Mouse (Mus musculus): ENCODE measurements around the gene Plcb1. TPM values are rescaled to one million over a fixed set of nuclear protein-coding genes. Genes with fewer than 3 reads are reported as not detected.

The Plcb1 gene
- polyA plus RNA-seq, 1 experiment = 2.1 TPM

GRCm38 (mm10) chr2:134942039-134942438 lies 156.2 kb downstream of the Plcb1 start:
- Histone ChIP-seq H3K4me1 (ENCODE audit: control insufficient read depth, insufficient read depth, insufficient read length, low read length) (no peaks in the 10 kb centered on the region), H3K27me3 (ENCODE audit: control insufficient read depth, insufficient read depth, low read length) (no peaks in the 10 kb centered on the region), H3K36me3 (ENCODE audit: control insufficient read depth, insufficient read depth, low read length) (no peaks in the 10 kb centered on the region), H3K4me3 (ENCODE audit: low read depth, low read length) (no peak overlapping the region), H3K27ac (ENCODE audit: insufficient read depth, low read depth, low read length) (no peak overlapping the region)
- no peak for TF ChIP-seq POLR2A (IDR thresholded peaks at IDR 0.05; ENCODE audit: low read depth, low read length)
- no peak for TF ChIP-seq CTCF (IDR thresholded peaks at IDR 0.05; ENCODE audit: extremely low read depth, insufficient read length, insufficient replicate concordance, low read depth, low read length)
- 66% methylated on average over 4 of the region's 4 CpGs for WGBS

GRCm38 (mm10) chr2:134942919-134943318 lies 157.1 kb downstream of the Plcb1 start:
- Histone ChIP-seq H3K27ac (ENCODE audit: insufficient read depth, low read depth, low read length) (no peak overlapping the region), H3K36me3 (ENCODE audit: control insufficient read depth, insufficient read depth, low read length) (no peaks in the 10 kb centered on the region), H3K27me3 (ENCODE audit: control insufficient read depth, insufficient read depth, low read length) (no peaks in the 10 kb centered on the region), H3K4me3 (ENCODE audit: low read depth, low read length) (no peak overlapping the region), H3K4me1 (ENCODE audit: control insufficient read depth, insufficient read depth, insufficient read length, low read length) (no peaks in the 10 kb centered on the region)
- no peak for TF ChIP-seq POLR2A (IDR thresholded peaks at IDR 0.05; ENCODE audit: low read depth, low read length)
- no peak for TF ChIP-seq CTCF (IDR thresholded peaks at IDR 0.05; ENCODE audit: extremely low read depth, insufficient read length, insufficient replicate concordance, low read depth, low read length)
- 57% methylated on average over 2 of the region's 2 CpGs for WGBS

- Histone ChIP-seq H3K4me1 (ENCODE audit: control insufficient read depth, insufficient read depth, insufficient read length, low read length) (no peaks in the 10 kb centered on the region), H3K27ac (ENCODE audit: insufficient read depth, low read depth, low read length) (no peak overlapping the region), H3K4me3 (ENCODE audit: low read depth, low read length) (no peak overlapping the region), H3K27me3 (ENCODE audit: control insufficient read depth, insufficient read depth, low read length) (no peaks in the 10 kb centered on the region), H3K36me3 (ENCODE audit: control insufficient read depth, insufficient read depth, low read length) (no peaks in the 10 kb centered on the region)
- 88% methylated on average over 8 of the region's 8 CpGs for WGBS
- TF ChIP-seq CTCF (IDR thresholded peaks at IDR 0.05; ENCODE audit: extremely low read depth, insufficient read length, insufficient replicate concordance, low read depth, low read length) (no peak), POLR2A (IDR thresholded peaks at IDR 0.05; ENCODE audit: low read depth, low read length) (no peak)
Observed at GRCm38 (mm10) chr2:134946331-134946730, 160.5 kb downstream of the Plcb1 start.

- Histone ChIP-seq H3K4me1 (ENCODE audit: control insufficient read depth, insufficient read depth, insufficient read length, low read length) (no peaks in the 10 kb centered on the region), H3K36me3 (ENCODE audit: control insufficient read depth, insufficient read depth, low read length) (no peaks in the 10 kb centered on the region), H3K27me3 (ENCODE audit: control insufficient read depth, insufficient read depth, low read length) (no peaks in the 10 kb centered on the region), H3K27ac (ENCODE audit: insufficient read depth, low read depth, low read length) (no peak overlapping the region), H3K4me3 (ENCODE audit: low read depth, low read length) (no peak overlapping the region)
- 64% methylated on average over 1 of the region's 1 CpGs for WGBS
- TF ChIP-seq CTCF (IDR thresholded peaks at IDR 0.05; ENCODE audit: extremely low read depth, insufficient read length, insufficient replicate concordance, low read depth, low read length) (no peak), POLR2A (IDR thresholded peaks at IDR 0.05; ENCODE audit: low read depth, low read length) (no peak)
Observed at GRCm38 (mm10) chr2:134946911-134947310, 161.0 kb downstream of the Plcb1 start.

DNA sequence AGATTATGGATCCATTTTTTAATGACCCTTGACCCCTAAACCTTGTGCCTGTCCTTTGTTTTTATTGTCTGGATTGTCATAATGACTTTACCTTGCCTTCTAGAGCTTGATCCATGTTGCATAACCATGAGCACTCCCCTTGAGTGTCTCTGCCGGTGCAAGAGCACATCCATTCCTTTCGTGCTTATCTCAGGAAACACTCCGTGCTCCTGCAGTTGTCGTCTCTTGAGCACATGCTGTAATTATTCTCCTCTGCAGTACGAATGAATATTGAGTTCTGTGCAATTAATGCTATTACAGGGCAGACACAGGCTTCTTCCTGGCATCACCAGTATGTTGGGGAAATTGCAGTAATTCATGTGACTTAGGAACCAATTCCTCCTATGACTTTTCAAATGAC lies 166.2 kb downstream of the Plcb1 start:
- no peak for TF ChIP-seq CTCF (IDR thresholded peaks at IDR 0.05; ENCODE audit: extremely low read depth, insufficient read length, insufficient replicate concordance, low read depth, low read length)
- TF ChIP-seq POLR2A (IDR thresholded peaks at IDR 0.05; ENCODE audit: low read depth, low read length) = no peak
- 33% methylated on average over 5 of the region's 5 CpGs for WGBS
- no peaks in the 10 kb centered on the region for H3K36me3 ChIP-seq (ENCODE audit: control insufficient read depth, insufficient read depth, low read length)

DNA sequence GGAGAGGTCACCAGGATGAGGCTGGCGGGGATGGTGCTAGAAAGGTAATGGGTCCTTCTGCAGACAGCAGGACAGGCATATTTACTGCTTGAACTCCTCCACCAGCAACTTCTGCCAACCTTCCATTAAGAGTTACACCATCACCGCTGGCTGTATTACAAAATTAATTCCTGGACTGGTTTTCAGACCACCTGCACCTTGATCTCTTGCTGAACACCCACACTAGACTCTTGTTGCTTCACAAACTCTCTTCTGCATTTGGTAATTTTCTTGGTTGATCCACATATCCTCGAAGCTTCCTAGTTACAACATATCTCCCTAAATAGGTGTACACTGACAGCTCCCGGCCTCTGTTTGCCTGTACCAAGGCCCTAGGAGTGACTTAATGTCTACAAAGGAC lies 170.6 kb downstream of the Plcb1 start:
- no peaks in the 10 kb centered on the region for H3K36me3 ChIP-seq (ENCODE audit: control insufficient read depth, insufficient read depth, low read length)
- WGBS = 90% methylated on average over 4 of the region's 4 CpGs
- no peak for TF ChIP-seq CTCF (IDR thresholded peaks at IDR 0.05; ENCODE audit: extremely low read depth, insufficient read length, insufficient replicate concordance, low read depth, low read length)
- no peak for TF ChIP-seq POLR2A (IDR thresholded peaks at IDR 0.05; ENCODE audit: low read depth, low read length)
- no peaks in the 10 kb centered on the region for H3K27me3 ChIP-seq (ENCODE audit: control insufficient read depth, insufficient read depth, low read length)
- H3K4me1 ChIP-seq (ENCODE audit: control insufficient read depth, insufficient read depth, insufficient read length, low read length) = no peaks in the 10 kb centered on the region
- H3K4me3 ChIP-seq (ENCODE audit: low read depth, low read length) = no peak overlapping the region
- H3K27ac ChIP-seq (ENCODE audit: insufficient read depth, low read depth, low read length) = no peak overlapping the region

More for the DNA sequence above, 166.2 kb downstream of the Plcb1 start:
- Histone ChIP-seq H3K4me3 (ENCODE audit: low read depth, low read length) (no peak overlapping the region), H3K27me3 (ENCODE audit: control insufficient read depth, insufficient read depth, low read length) (no peaks in the 10 kb centered on the region), H3K27ac (ENCODE audit: insufficient read depth, low read depth, low read length) (no peak overlapping the region), H3K4me1 (ENCODE audit: control insufficient read depth, insufficient read depth, insufficient read length, low read length) (no peaks in the 10 kb centered on the region)

- no peak overlapping the region for H3K4me3 ChIP-seq (ENCODE audit: low read depth, low read length)
- WGBS = 85% methylated on average over 4 of the region's 4 CpGs
- no peak for TF ChIP-seq POLR2A (IDR thresholded peaks at IDR 0.05; ENCODE audit: low read depth, low read length)
- TF ChIP-seq CTCF (IDR thresholded peaks at IDR 0.05; ENCODE audit: extremely low read depth, insufficient read length, insufficient replicate concordance, low read depth, low read length) = no peak
- H3K27me3 ChIP-seq (ENCODE audit: control insufficient read depth, insufficient read depth, low read length) = no peaks in the 10 kb centered on the region
- H3K27ac ChIP-seq (ENCODE audit: insufficient read depth, low read depth, low read length) = no peak overlapping the region
- H3K4me1 ChIP-seq (ENCODE audit: control insufficient read depth, insufficient read depth, insufficient read length, low read length) = no peaks in the 10 kb centered on the region; the same call in 1 of the 2 replicates
- no peaks in the 10 kb centered on the region for H3K36me3 ChIP-seq (ENCODE audit: control insufficient read depth, insufficient read depth, low read length)
Observed at GRCm38 (mm10) chr2:134966131-134966530, 180.3 kb downstream of the Plcb1 start.

DNA sequence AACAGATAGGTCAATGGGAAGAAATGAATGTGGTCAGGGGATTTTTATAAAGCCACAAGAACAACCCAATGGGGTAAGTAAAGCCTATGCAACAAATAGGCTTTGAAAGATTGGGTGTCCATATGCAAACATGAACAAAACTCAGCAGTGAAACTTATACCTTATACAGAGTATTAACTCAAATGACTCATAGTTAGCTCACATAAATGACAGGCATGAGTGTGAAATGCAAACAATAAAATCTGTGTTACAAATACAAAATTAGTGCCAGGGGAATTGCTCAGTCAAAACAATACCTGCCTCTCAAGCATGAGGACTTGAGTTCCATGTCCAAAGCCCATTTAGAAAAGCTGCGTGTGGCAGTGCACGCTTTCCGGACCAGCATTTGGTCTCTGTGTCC lies 182.5 kb downstream of the Plcb1 start:
- 92% methylated on average over 3 of the region's 3 CpGs for WGBS
- H3K27me3 ChIP-seq (ENCODE audit: control insufficient read depth, insufficient read depth, low read length) = no peaks in the 10 kb centered on the region
- no peaks in the 10 kb centered on the region for H3K4me1 ChIP-seq (ENCODE audit: control insufficient read depth, insufficient read depth, insufficient read length, low read length)
- no peak overlapping the region for H3K4me3 ChIP-seq (ENCODE audit: low read depth, low read length)
- no peak for TF ChIP-seq CTCF (IDR thresholded peaks at IDR 0.05; ENCODE audit: extremely low read depth, insufficient read length, insufficient replicate concordance, low read depth, low read length)
- no peak for TF ChIP-seq POLR2A (IDR thresholded peaks at IDR 0.05; ENCODE audit: low read depth, low read length)
- H3K36me3 ChIP-seq (ENCODE audit: control insufficient read depth, insufficient read depth, low read length) = no peaks in the 10 kb centered on the region
- H3K27ac ChIP-seq (ENCODE audit: insufficient read depth, low read depth, low read length) = no peak overlapping the region
